Comparison of ENCODE assay signal across 19 mouse cellular contexts in the genomic region with DNA sequence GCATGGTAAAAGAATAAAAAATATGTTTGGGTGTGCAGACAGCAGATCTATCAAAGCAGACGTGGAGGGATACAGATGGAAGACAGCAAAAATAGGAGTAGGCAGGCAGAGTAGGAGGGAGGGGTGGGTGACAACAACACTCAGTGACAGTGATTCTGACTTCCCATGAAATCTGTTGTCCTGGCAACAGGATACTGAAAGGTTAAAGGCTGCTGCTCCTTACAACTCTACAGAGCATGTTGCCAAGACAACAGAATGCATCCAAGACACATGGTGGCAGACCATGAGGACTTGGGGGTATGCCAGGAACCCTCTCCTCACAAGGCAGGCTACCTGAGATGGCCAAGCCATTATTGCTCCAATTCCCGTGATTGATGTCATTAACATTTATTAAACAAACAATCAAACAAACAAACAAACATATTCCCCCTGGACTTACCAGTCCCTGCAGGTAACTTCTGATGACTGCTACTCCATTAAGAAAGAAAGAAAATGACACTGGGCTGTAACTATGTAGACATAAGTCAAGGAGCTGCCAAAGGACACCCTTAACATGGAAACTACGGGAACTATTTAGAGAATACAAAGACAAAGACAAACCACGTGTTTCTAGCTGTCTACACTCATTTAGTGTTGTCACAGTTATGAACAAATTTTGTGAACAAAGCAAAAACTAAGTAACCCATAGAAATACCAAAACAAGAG.
DNase-seq lines count a peak whose midpoint lies in the region; ATAC-seq lines count a peak whose summit lies in the region.
"Had no signal": no experiment of that assay in that cellular context is flagged by ENCODE, and none has a peak within 500 bp of the region (broad histone marks: within the 10 kb centered on the region; RNA-seq: fewer than 3 reads in every experiment).

No protein-coding gene starts in this region.

- no peaks in the 10 kb centered on the region for H3K9me3 ChIP-seq in hindbrain, embryonic 10.5 days
- H3K9me3 ChIP-seq in midbrain, embryonic 11.5 days (ENCODE audit: control insufficient read depth, low read length), result no peaks in the 10 kb centered on the region
- H3K9me3 ChIP-seq: limb, embryonic 13.5 days had no signal

- no peak overlapping the region for H3K9ac ChIP-seq in midbrain, embryonic 11.5 days (ENCODE audit: low read length)
- H3K9ac ChIP-seq: limb, embryonic 13.5 days; liver, postnatal 0 days had no signal

- no peaks in the 10 kb centered on the region for H3K27me3 ChIP-seq in hindbrain, embryonic 10.5 days (ENCODE audit: insufficient read depth, poor library complexity, severe bottlenecking)
- H3K27me3 ChIP-seq in midbrain, embryonic 11.5 days (ENCODE audit: control insufficient read depth, insufficient read depth, low read length), result no peaks in the 10 kb centered on the region
- H3K27me3 ChIP-seq: limb, embryonic 13.5 days had no signal

- 60% methylated on average over 4 of the region's 4 CpGs for WGBS in hindbrain, embryonic 10.5 days
- WGBS in midbrain, embryonic 11.5 days, result 65% methylated on average over 4 of the region's 4 CpGs

- no peak for DNase-seq in frontal cortex, postnatal 14 days (ENCODE audit: low spot score in 2 of 2)
- DNase-seq in brain, adult 2 months (ENCODE audit: low read depth, low spot score), result peak; percentile 54
- DNase-seq in hindbrain, embryonic 10.5 days (ENCODE audit: low spot score), result peak; percentile 53
- DNase-seq in midbrain, embryonic 11.5 days (ENCODE audit: low spot score, missing footprints), result peak; percentile 89
- DNase-seq in thymus, postnatal 14 days, result no peak
- no peak for DNase-seq in adrenal gland, adult (ENCODE audit: inconsistent age in 2 of 2, low spot score in 1 of 2)
- no peak for DNase-seq in urinary bladder, postnatal 4 days (ENCODE audit: low spot score in 2 of 2)
- DNase-seq: cerebellum, adult 18-20 months; heart, adult 2 months; heart, postnatal 10 days; kidney, postnatal 14 days; liver, postnatal 0 days; right cerebral cortex, postnatal 14 days had no signal

- no peak overlapping the region for H3K27ac ChIP-seq in hindbrain, embryonic 10.5 days
- H3K27ac ChIP-seq in midbrain, embryonic 11.5 days (ENCODE audit: low read depth, low read length), result no peak overlapping the region
- H3K27ac ChIP-seq: embryonic facial prominence, embryonic 10.5 days; heart, adult 2 months; limb, embryonic 13.5 days; macrophage had no signal

- no peak overlapping the region for H3K4me2 ChIP-seq in midbrain, embryonic 11.5 days
- H3K4me2 ChIP-seq: limb, embryonic 13.5 days had no signal

- H3K36me3 ChIP-seq in hindbrain, embryonic 10.5 days, result no peaks in the 10 kb centered on the region
- no peaks in the 10 kb centered on the region for H3K36me3 ChIP-seq in midbrain, embryonic 11.5 days (ENCODE audit: control insufficient read depth, insufficient read depth, low read length)
- H3K36me3 ChIP-seq: embryonic facial prominence, embryonic 10.5 days; G1E; limb, embryonic 13.5 days had no signal

- peaks cover 7% of the 10 kb centered on the region for H3K4me1 ChIP-seq in hindbrain, embryonic 10.5 days (replicated peaks)
- peaks cover 4% of the 10 kb centered on the region; the same call in 1 of the 2 replicates for H3K4me1 ChIP-seq in midbrain, embryonic 11.5 days (ENCODE audit: control insufficient read depth, insufficient read depth, low read length)
- H3K4me1 ChIP-seq: embryonic facial prominence, embryonic 10.5 days; limb, embryonic 13.5 days had no signal

- ATAC-seq in frontal cortex, adult (ENCODE audit: low TSS enrichment), result peak; percentile 51
- ATAC-seq in midbrain, embryonic 11.5 days (ENCODE audit: low FRiP score), result peak; percentile 83
- ATAC-seq: intestine, embryonic 16.5 days; liver, postnatal 0 days had no signal

- no peak overlapping the region for H3K4me3 ChIP-seq in hindbrain, embryonic 10.5 days
- H3K4me3 ChIP-seq in midbrain, embryonic 11.5 days (ENCODE audit: low read depth, low read length), result no peak overlapping the region
- H3K4me3 ChIP-seq: embryonic facial prominence, embryonic 10.5 days; heart, adult 2 months; limb, embryonic 13.5 days had no signal

Comparison
In these comparisons a context has a peak if more than half of its experiments do, and no peak if none do; other contexts are left out.
1. DNase-seq: peak in brain, adult 2 months (single experiment), hindbrain, embryonic 10.5 days (single experiment) and midbrain, embryonic 11.5 days (single experiment); none in frontal cortex, postnatal 14 days (0 of 2), thymus, postnatal 14 days (single experiment), adrenal gland, adult (0 of 2) and urinary bladder, postnatal 4 days (0 of 2).